In the genomic region with DNA sequence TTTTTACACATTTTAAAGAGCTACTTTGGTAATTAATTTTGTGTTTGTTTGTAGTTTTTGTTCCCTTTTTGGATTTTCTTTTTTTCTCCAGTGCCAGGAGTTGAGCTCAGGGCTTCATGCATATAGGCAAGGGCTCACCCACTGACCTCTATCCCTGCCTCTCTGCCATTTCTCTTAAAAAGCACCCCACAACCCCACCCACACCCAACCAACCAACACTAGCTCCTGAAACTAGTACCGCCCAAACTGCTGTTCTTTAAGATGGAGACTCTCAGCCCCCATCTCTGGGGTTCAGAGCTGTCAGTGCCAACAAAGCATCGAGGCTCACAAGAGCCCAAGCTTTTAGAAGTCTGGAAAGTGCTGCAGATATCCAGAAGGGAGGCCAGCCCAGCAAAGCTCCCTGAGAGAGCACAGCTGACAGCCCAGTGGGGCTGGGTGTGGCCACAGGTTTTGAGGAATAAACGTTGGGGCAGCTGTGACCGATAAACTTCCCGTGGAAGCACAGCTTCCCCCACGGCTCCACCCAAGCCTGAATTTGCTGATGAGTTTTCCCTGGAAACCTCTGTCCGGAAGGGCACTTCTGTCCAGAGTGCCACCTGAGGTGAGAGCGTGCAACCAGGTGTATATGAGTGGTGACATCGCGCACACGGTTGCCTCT, we compare ENCODE assay signal across 13 mouse cellular contexts. TPM values are rescaled to one million over a fixed set of nuclear protein-coding genes. Genes with fewer than 3 reads are reported as not detected.
A peak's percentile ranks its signal among the peaks of the same experiment; 100 is the strongest.
DNase-seq lines count a peak whose midpoint lies in the region; ATAC-seq lines count a peak whose summit lies in the region.
"Had no signal": no experiment of that assay in that cellular context is flagged by ENCODE, and none has a peak within 500 bp of the region (broad histone marks: within the 10 kb centered on the region; RNA-seq: fewer than 3 reads in every experiment).

No protein-coding gene starts in this region.

- no peak overlapping the region for H3K9ac ChIP-seq in kidney, embryonic 15.5 days
- 0 out of 2 replicates have a peak overlapping the region, but pooled peaks have one; percentile 11 for H3K9ac ChIP-seq in liver, embryonic 11.5 days (ENCODE audit: low read depth, low read length)
- H3K9ac ChIP-seq: embryonic facial prominence, embryonic 15.5 days; forebrain, embryonic 15.5 days; neural tube, embryonic 12.5 days had no signal

- no peak for DNase-seq in kidney, adult 8-10 months
- no peak for DNase-seq in liver, embryonic 11.5 days (ENCODE audit: low spot score)
- no peak for DNase-seq in urinary bladder, adult 18-20 months (ENCODE audit: low spot score in 2 of 2)
- no peak for DNase-seq in left cerebral cortex, postnatal 36 days (ENCODE audit: low spot score in 2 of 2)
- DNase-seq: gastrocnemius, adult 2 months had no signal

- H3K27me3 ChIP-seq in kidney, embryonic 15.5 days: no peaks in the 10 kb centered on the region
- no peaks in the 10 kb centered on the region for H3K27me3 ChIP-seq in erythroblast, embryonic 14.5 days (ENCODE audit: control insufficient read depth)
- no peaks in the 10 kb centered on the region for H3K27me3 ChIP-seq in liver, embryonic 11.5 days (replicated peaks; ENCODE audit: control insufficient read depth, insufficient read depth, low read length)
- H3K27me3 ChIP-seq: embryonic facial prominence, embryonic 15.5 days; forebrain, embryonic 15.5 days; neural tube, embryonic 12.5 days had no signal

- peak; percentile 41; the same call in 1 of the 2 replicates for ATAC-seq in kidney, embryonic 15.5 days (replicated peaks; ENCODE audit: low FRiP score)
- peak; percentile 51 for ATAC-seq in liver, embryonic 11.5 days (replicated peaks; ENCODE audit: low FRiP score)
- peak; percentile 35 for ATAC-seq in megakaryocyte progenitor cell, adult 5-6 weeks (replicated peaks; ENCODE audit: poor library complexity)
- no peak for ATAC-seq in granulocyte monocyte progenitor cell, adult 5-6 weeks (replicated peaks; ENCODE audit: poor library complexity, severe bottlenecking)
- ATAC-seq: forebrain, embryonic 15.5 days had no signal

- no peaks in the 10 kb centered on the region for H3K36me3 ChIP-seq in kidney, embryonic 15.5 days
- no peaks in the 10 kb centered on the region for H3K36me3 ChIP-seq in erythroblast, embryonic 14.5 days (ENCODE audit: control insufficient read depth)
- H3K36me3 ChIP-seq in liver, embryonic 11.5 days (ENCODE audit: control insufficient read depth, insufficient read depth, low read length): no peaks in the 10 kb centered on the region
- H3K36me3 ChIP-seq: embryonic facial prominence, embryonic 15.5 days; forebrain, embryonic 15.5 days; neural tube, embryonic 12.5 days had no signal

- H3K4me1 ChIP-seq in kidney, embryonic 15.5 days: peaks cover 6% of the 10 kb centered on the region
- H3K4me1 ChIP-seq in erythroblast, embryonic 14.5 days (ENCODE audit: control insufficient read depth): peaks cover 41% of the 10 kb centered on the region
- H3K4me1 ChIP-seq in liver, embryonic 11.5 days (replicated peaks; ENCODE audit: control insufficient read depth, insufficient read depth, low read length): peaks cover 27% of the 10 kb centered on the region
- H3K4me1 ChIP-seq: embryonic facial prominence, embryonic 15.5 days had no signal

- no peak overlapping the region for H3K4me2 ChIP-seq in kidney, embryonic 15.5 days
- peak overlapping the region; percentile 41 for H3K4me2 ChIP-seq in liver, embryonic 11.5 days
- H3K4me2 ChIP-seq: embryonic facial prominence, embryonic 15.5 days; forebrain, embryonic 15.5 days; neural tube, embryonic 12.5 days had no signal

- H3K9me3 ChIP-seq in kidney, embryonic 15.5 days (replicated peaks): no peaks in the 10 kb centered on the region
- no peaks in the 10 kb centered on the region for H3K9me3 ChIP-seq in erythroblast, embryonic 14.5 days (ENCODE audit: control insufficient read depth, low read length)
- H3K9me3 ChIP-seq in liver, embryonic 11.5 days (ENCODE audit: control insufficient read depth, low read length): no peaks in the 10 kb centered on the region
- H3K9me3 ChIP-seq: embryonic facial prominence, embryonic 15.5 days; forebrain, embryonic 15.5 days; neural tube, embryonic 12.5 days had no signal

- H3K27ac ChIP-seq in kidney, embryonic 15.5 days: no peak overlapping the region
- H3K27ac ChIP-seq in liver, embryonic 11.5 days (ENCODE audit: low read depth, low read length): 0 out of 2 replicates have a peak overlapping the region, but pooled peaks have one; percentile 2
- H3K27ac ChIP-seq: embryonic facial prominence, embryonic 15.5 days; forebrain, embryonic 15.5 days; gastrocnemius, adult 2 months; heart, adult 2 months; neural tube, embryonic 12.5 days had no signal

- WGBS in kidney, embryonic 15.5 days: 80% methylated on average over 11 of the region's 11 CpGs
- 60% methylated on average over 11 of the region's 11 CpGs for WGBS in liver, embryonic 11.5 days

- intact Hi-C loops in left cerebral cortex, postnatal 36 days (cut with DNase I): loop anchor here (2.0 to 10.0 kb wide), 3 partner anchors 56 to 208 kb away; partner anchors contain the start of gene Iqgap2

- no peak overlapping the region for H3K4me3 ChIP-seq in kidney, embryonic 15.5 days (replicated peaks)
- H3K4me3 ChIP-seq in erythroblast, embryonic 14.5 days (replicated peaks): peak overlapping the region; percentile 32
- H3K4me3 ChIP-seq in liver, embryonic 11.5 days (ENCODE audit: low read depth, low read length): no peak overlapping the region
- H3K4me3 ChIP-seq: embryonic facial prominence, embryonic 15.5 days; forebrain, embryonic 15.5 days; gastrocnemius, adult 2 months; heart, adult 2 months; neural tube, embryonic 12.5 days had no signal

RNA-seq across cellular contexts. Expression of gene Iqgap2, which starts 58.8 kb away (rescaled TPM):
- polyA plus RNA-seq in kidney, embryonic 15.5 days (2015; fragmentation: Nextera tagmentation; extraction: Ambion mirVana): 10.1 and 10.6 TPM in 2 replicates
- polyA plus RNA-seq in erythroblast, embryonic 14.5 days (2012): 0.16 and 0.17 TPM in 2 replicates
- 17.1 and 17.7 TPM in 2 replicates for polyA plus RNA-seq in liver, embryonic 11.5 days (2014; fragmentation: Nextera tagmentation; extraction: Ambion mirVana)
- 95.0 and 97.5 TPM in 2 replicates for total RNA-seq in megakaryocyte progenitor cell, adult 5-6 weeks (2015)
- total RNA-seq in megakaryocyte progenitor cell, adult 5-6 weeks (2017): 128 and 149 TPM in 2 replicates
- 71.4 and 91.9 TPM in 2 replicates for total RNA-seq in granulocyte monocyte progenitor cell, adult 5-6 weeks (2014; fragmentation: Nextera tagmentation)
- total RNA-seq in granulocyte monocyte progenitor cell, adult 5-6 weeks (2017): 143 and 157 TPM in 2 replicates
- total RNA-seq in left cerebral cortex, postnatal 36 days (2021): 10 to 100 TPM; 12.2 to 21.9 TPM
